Comparison of ENCODE assay signal across 28 mouse cellular contexts in genomic region chr6:32109207-32109606, GRCm38 (mm10). TPM values are rescaled to one million over a fixed set of nuclear protein-coding genes. Genes with fewer than 3 reads are reported as not detected.
DNase-seq lines count a peak whose midpoint lies in the region; ATAC-seq lines count a peak whose summit lies in the region.
"Had no signal": no experiment of that assay in that cellular context is flagged by ENCODE, and none has a peak within 500 bp of the region (broad histone marks: within the 10 kb centered on the region; RNA-seq: fewer than 3 reads in every experiment).

No protein-coding gene starts in this region.

- DNase-seq in heart, adult 11 months = peak; percentile 4
- DNase-seq in heart, postnatal 25 days (ENCODE audit: low spot score) = no peak
- peak; percentile 27 for DNase-seq in 416B (ENCODE audit: low read depth)
- DNase-seq in MN1 (ENCODE audit: low spot score) = no peak
- DNase-seq in urinary bladder, adult 2 months (ENCODE audit: low spot score) = no peak
- DNase-seq: adrenal gland, adult 8-10 months; adrenal gland, postnatal 14 days; adrenal gland, postnatal 36 days; cerebellum, adult 11-12 months; cerebellum, adult 2 months; cerebellum, adult 9-10 months; cerebellum, postnatal 10 days; cerebellum, postnatal 25 days; forebrain, postnatal 0 days had no signal

- ATAC-seq in hematopoietic stem cell, adult 5-6 weeks (replicated peaks in 1 of 2; ENCODE audit: insufficient read depth in 1 of 2, low FRiP score in 2 of 2, low TSS enrichment in 1 of 2, low read depth in 1 of 2, poor library complexity in 2 of 2, severe bottlenecking in 2 of 2) = peak; percentile 71
- ATAC-seq: activated CD4-positive, CD25-positive, alpha-beta regulatory T cell, adult 4 months; forebrain, embryonic 13.5 days; forebrain, embryonic 15.5 days; forebrain, postnatal 0 days; Patski had no signal

- intact Hi-C loops in heart, postnatal 25 days (cut with DNase I) = no loop called here

RNA-seq across cellular contexts. Expression of gene 1700012A03Rik, which starts 59.2 kb away (rescaled TPM):
- not detected for total RNA-seq in heart, postnatal 25 days (2021)
- not detected in 2 replicates for total RNA-seq in hematopoietic stem cell, adult 5-6 weeks (2017)
- not detected in 2 replicates for polyA plus RNA-seq in urinary bladder, adult 2 months (2012; rRNA removed)
- total RNA-seq: adrenal gland, adult 18-20 months; adrenal gland, adult 8-10 months; adrenal gland, postnatal 14 days; adrenal gland, postnatal 36 days; ES-E14; forebrain, postnatal 0 days; MEL had no signal
- polyA plus RNA-seq: activated CD4-positive, CD25-positive, alpha-beta regulatory T cell, adult 4 months; C2C12; cerebellum, adult 2 months; cortical plate, adult 2 months; embryonic facial prominence, embryonic 10.5 days; embryonic facial prominence, embryonic 12.5 days; embryonic facial prominence, embryonic 14.5 days; forebrain, embryonic 11.5 days; forebrain, embryonic 13.5 days; forebrain, embryonic 15.5 days; forebrain, postnatal 0 days; Patski had no signal

Comparison
In these comparisons a context has a peak if more than half of its experiments do, and no peak if none do; other contexts are left out.
1. DNase-seq: peak in heart, adult 11 months (single experiment) and 416B (single experiment); none in heart, postnatal 25 days (single experiment), MN1 (single experiment) and urinary bladder, adult 2 months (single experiment).